Mouse (Mus musculus) heart, postnatal 36 days (tissue): Measurements from ENCODE around the gene Zmym3. TPM values are rescaled to one million over a fixed set of nuclear protein-coding genes. Genes with fewer than 3 reads are reported as not detected.
"Not testable (repeated sequence)": the region's sequence is repeated elsewhere in the genome, so short reads cannot be mapped to it uniquely, and the experiment has no call there.

Experiments used
- DNase-seq, 2 experiments: peaks; one replicate each; pipeline ENCODE4 v3.0.0; 2021 to 2022
- intact Hi-C: fragments of 180-260 bp; cut with DNase I; formaldehyde crosslinking; loops from one replicate; pipeline ENCODE4 v1.15.1; 2025
- total RNA-seq, 2 experiments: library from RNA; stranded (reverse); gene quantifications; 2 replicates each; pipeline ENCODE4 v1.2.3; 2021

Gene Zmym3
- total RNA-seq, 2 experiments from 2014 or later = 13.7 to 18.2 TPM

DNA sequence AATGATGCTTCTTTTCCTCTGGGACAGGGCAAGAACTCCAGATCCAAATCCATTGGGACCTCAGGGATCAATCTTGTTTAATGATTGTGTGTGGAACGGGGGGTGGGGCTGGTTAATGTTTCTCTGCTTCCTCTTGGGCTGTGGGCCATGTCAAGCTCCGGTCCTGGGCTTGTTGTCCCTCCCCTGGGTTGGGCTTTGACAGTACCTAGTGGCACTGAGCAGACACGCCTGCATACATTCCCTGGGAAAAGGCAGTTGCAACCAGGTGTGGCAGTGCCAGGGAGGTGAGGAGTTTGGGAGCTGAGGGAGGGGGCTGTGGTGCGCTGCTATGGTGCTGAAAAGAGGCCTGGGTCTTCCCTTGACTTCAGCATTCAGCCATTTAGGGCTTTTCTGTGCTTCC is 43.6 kb downstream of the Zmym3 start:
- intact Hi-C loops = loop anchor here (10.0 kb wide), 1 partner anchor 1592 kb away; no protein-coding TSS in a partner anchor
- DNase-seq = no peak

DNA sequence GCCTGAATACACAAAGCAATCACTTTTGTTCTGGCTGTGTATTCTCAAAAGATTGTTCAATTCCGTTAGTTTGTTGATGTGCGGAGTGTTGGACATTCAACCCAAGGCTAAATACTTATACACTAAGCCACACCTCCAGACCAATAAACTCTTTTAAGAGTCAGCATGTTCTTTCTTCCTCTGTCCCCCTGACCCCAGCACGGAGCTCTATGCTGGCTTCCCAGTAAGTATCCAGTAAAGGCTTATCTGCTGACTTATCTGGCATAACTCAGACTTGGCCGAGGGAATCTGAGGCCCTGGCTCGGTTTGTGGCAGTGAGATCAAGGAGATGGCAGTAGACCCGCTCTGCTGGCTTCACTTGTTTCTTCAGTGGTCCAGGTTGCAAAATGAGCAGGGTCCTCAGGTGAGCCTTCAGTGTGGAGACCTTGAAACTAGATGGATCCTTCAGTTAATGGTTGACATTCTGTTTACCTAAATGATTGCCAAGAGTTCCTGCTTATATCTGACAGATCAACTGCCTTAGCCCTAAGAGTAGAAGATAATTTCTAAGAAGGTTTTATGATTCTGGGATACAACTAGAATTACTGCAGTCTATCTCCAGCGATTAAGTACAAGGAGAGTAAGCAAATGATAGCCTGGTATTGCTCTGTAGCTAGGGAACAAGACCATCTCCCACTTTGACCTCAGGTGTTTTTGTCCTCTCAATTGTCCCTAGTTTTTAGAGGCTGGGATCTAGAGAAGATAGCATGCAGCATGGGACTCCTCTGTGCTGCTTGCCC is 44.3 kb downstream of the Zmym3 start, which contains the start of gene Gjb1:
TSS of gene Gjb1 (plus strand) at position 189 of the 779 bp plus-strand sequence.
- intact Hi-C loops = loop anchor here (10.0 kb wide), 1 partner anchor 1592 kb away; no protein-coding TSS in a partner anchor

DNA sequence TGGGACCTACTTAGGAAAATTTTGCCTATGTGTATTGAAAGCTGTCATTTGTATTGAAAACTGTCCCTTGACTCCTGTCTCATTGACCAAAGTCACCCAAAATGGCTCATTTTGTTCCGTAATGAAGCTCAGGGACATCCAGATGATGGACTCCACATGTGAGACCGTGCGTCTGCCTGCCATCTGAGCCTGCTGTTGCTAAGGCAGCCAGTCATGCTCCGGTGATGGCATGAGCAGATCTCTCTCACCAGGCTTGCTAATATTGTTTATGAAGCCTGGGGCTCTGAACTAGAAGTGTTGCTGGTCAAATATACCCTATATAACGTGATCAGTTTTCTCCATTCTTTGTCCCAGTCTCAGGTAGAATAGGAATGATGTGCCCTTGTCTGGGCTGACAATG is 47.7 kb downstream of the Zmym3 start:
- intact Hi-C loops = loop anchor here (10.0 kb wide), 1 partner anchor 1588 kb away; no protein-coding TSS in a partner anchor
- no peak for DNase-seq

More for the DNA sequence above, 44.3 kb downstream of the Zmym3 start, which contains the start of gene Gjb1:
- no peak for DNase-seq

DNA sequence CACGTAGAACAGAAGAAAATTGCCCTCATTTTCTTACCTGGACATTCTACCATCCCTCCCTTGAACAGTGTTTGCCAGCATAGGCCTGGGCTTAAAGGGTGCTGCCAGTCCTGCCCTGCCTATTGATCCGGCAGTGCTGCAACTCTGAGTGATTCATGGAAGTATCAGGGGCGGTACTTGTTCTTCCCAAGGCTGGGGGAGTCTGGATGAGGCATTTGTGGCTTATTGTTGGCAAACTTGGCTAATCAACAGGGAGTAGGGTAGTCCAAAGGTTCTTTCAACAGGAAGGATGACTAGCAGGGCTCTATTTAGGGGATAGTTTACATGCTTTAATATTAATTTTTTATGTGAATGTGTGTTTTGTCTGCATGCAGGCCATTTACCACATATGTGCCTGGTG is 50.1 kb downstream of the Zmym3 start:
- intact Hi-C loops = loop anchor here (10.0 kb wide), 1 partner anchor 1586 kb away; no protein-coding TSS in a partner anchor
- DNase-seq = no peak

DNA sequence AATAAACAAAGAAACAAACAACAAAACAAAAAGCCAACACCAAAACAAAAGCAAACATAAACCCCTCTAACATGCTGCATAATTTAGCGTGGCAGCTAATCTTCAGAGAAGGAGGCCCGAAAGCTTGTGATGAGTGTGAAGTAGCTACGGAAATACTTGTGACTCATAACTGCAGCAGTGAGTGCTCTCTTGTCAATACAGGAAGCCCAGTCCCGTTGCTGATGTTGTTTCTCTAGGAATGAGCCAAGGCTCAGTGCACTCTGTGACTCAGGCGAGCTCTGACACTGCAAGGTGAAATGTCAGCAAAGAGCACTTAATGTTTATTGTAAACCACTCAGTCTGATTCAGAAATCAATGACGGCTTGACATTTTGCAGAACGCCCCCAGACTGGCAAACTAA is 51.6 kb downstream of the Zmym3 start:
- intact Hi-C loops = no loop called here
- DNase-seq = no peak

DNA sequence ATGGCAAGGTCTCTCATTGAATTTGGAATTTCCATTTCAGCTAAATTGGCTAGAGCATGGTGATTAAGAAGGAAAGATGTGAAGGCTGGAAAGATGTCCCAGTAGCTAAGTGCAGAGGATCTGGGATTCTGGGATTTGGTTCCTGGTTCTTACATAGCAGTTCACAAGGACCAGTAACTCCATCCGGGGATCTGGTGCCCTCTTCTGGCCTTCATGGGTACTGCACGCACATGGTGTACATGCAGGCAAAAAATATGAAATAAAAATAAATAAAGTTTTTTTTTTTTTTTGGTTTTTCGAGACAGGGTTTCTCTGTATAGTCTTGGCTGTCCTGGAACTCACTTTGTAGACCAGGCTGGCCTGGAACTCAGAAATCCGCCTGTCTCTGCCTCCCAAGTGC is 61.7 kb downstream of the Zmym3 start:
- DNase-seq, intact Hi-C loops: not testable (repeated sequence)

Other genes with a start within 250 kb of the Zmym3 start
- gene Snx12, start 198.3 kb downstream of the Zmym3 start, total RNA-seq = 10 to 100 TPM; 32.9 to 42.0 TPM
- 10 to 100 TPM; 63.0 to 65.2 TPM for gene Foxo4, start 166.3 kb downstream of the Zmym3 start, total RNA-seq
- gene Gm614, start 156.9 kb downstream of the Zmym3 start, total RNA-seq = not detected
- gene Il2rg, start 152.6 kb downstream of the Zmym3 start, total RNA-seq = 1 to 10 TPM; 8.8 to 9.0 TPM
- gene Gm20489, start 151.8 kb downstream of the Zmym3 start, total RNA-seq = not detected
- 10 to 100 TPM; 19.8 to 23.2 TPM for gene Med12, start 146.8 kb downstream of the Zmym3 start, total RNA-seq
- under 1 TPM; 0.22 to 0.50 TPM for gene Nlgn3, start 121.7 kb downstream of the Zmym3 start, total RNA-seq
- not detected for gene Gjb1, start 44.5 kb downstream of the Zmym3 start, total RNA-seq
- gene Nono, start 8.5 kb upstream of the Zmym3 start, total RNA-seq = 10 to 100 TPM; 63.9 to 78.2 TPM
- gene Itgb1bp2, start 28.2 kb upstream of the Zmym3 start, total RNA-seq = 100 to 1,000 TPM; 184 to 237 TPM
- 10 to 100 TPM; 14.6 to 19.2 TPM for gene Taf1, start 111.9 kb upstream of the Zmym3 start, total RNA-seq
- gene Ogt, start 219.2 kb upstream of the Zmym3 start, total RNA-seq = 10 to 100 TPM; 57.1 to 62.2 TPM